Mouse (Mus musculus): ENCODE data around the gene Erp29.

DNA sequence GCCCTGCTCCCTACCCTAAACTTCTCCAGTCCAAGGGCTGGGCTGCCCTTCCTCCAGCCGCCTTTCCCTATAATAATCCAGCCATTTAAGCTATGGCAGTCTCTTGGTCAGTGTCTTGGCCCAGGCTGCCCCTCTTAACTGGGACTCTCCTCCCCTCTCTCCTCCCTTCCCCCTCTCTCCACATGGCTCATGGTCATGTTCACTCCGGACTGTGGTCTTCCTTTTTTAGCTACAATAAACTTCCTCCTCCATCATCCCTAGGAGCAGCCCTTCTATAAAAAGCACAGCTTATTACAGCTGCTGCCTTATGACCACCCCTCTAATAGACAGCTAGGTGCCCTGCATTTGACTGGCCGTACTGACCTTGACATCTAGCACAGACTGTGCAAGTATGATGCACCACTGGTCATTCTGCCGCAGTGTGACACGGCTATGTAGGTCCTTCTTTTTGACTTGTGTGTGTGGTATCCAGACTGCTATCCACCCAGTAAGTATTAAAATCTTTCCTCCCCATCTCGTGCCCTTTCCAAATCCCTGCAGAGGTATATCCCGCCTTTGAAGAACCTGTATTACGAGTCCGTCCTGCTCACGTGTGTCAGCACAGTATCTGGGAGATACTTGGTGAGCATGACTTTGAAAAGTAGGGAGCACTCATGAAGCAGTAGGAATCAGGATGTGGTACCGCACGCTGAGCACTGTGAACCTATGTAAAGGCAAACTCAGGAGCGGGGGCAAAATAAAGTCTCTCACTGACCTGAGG is 1.6 kb upstream of the Erp29 start:
- TF ChIP-seq USF1 (IDR thresholded peaks at IDR 0.05; ENCODE audit: low read depth) (no peak), CTCF (IDR thresholded peaks at IDR 0.05; ENCODE audit: control insufficient read depth, insufficient read depth, insufficient read length) (no peak), FOSL1 (IDR thresholded peaks at IDR 0.05; ENCODE audit: insufficient read depth, low read length, poor library complexity, severe bottlenecking) (no peak), CEBPB (IDR thresholded peaks at IDR 0.05; ENCODE audit: low read depth) (no peak), MYOG (IDR thresholded peaks at IDR 0.05; ENCODE audit: control insufficient read depth, extremely low read depth, insufficient read length) (no peak), MAX (IDR thresholded peaks at IDR 0.05) (no peak)
